Comparison of ENCODE assay signal across 12 mouse cellular contexts in genomic region chr7:133609585-133609984, GRCm38 (mm10). TPM values are rescaled to one million over a fixed set of nuclear protein-coding genes. Genes with fewer than 3 reads are reported as not detected.
A peak's percentile ranks its signal among the peaks of the same experiment; 100 is the strongest.
DNase-seq lines count a peak whose midpoint lies in the region; ATAC-seq and TF ChIP-seq lines count a peak whose summit lies in the region.
"Had no signal": no experiment of that assay in that cellular context is flagged by ENCODE, and none has a peak within 500 bp of the region (broad histone marks: within the 10 kb centered on the region; RNA-seq: fewer than 3 reads in every experiment).

No protein-coding gene starts in this region.

- H3K27me3 ChIP-seq in liver, adult 2 months (ENCODE audit: control insufficient read depth, insufficient read depth, low read length), result no peaks in the 10 kb centered on the region; the same call in 1 of the 2 replicates
- no peaks in the 10 kb centered on the region for H3K27me3 ChIP-seq in intestine, postnatal 0 days (replicated peaks; ENCODE audit: control insufficient read depth, insufficient read depth, low read length)
- H3K27me3 ChIP-seq: heart, embryonic 12.5 days had no signal

- H3K79me2 ChIP-seq in liver, adult 2 months (ENCODE audit: control insufficient read depth, insufficient read depth, low read length), result no peaks in the 10 kb centered on the region

- no peak for ATAC-seq in intestine, postnatal 0 days

- no peaks in the 10 kb centered on the region for H3K9me3 ChIP-seq in intestine, postnatal 0 days (ENCODE audit: control insufficient read depth)
- H3K9me3 ChIP-seq: heart, embryonic 12.5 days had no signal

- no peak overlapping the region for H3K4me2 ChIP-seq in intestine, postnatal 0 days (replicated peaks; ENCODE audit: low read depth)
- H3K4me2 ChIP-seq: heart, embryonic 12.5 days had no signal

- no peak for TF ChIP-seq POLR2A in liver, adult 2 months (IDR thresholded peaks at IDR 0.05; ENCODE audit: extremely low read depth, insufficient read depth, low read length)

- DNase-seq in liver, adult 2 months (ENCODE audit: extremely low read depth, low read depth, low spot score), result peak; percentile 17
- DNase-seq in liver, result no peak
- DNase-seq in cerebellum, postnatal 10 days, result peak; percentile 89
- DNase-seq in layer of hippocampus, postnatal 36 days, result peak; percentile 36 to 43
- peak; percentile 80 to 83 for DNase-seq in right cerebral cortex, postnatal 10 days (ENCODE audit: low spot score in 2 of 2)
- no peak for DNase-seq in thymus, postnatal 25 days
- DNase-seq: adrenal gland, postnatal 36 days had no signal

- no peaks in the 10 kb centered on the region for H3K36me3 ChIP-seq in liver, adult 2 months (ENCODE audit: control insufficient read depth, insufficient read depth, low read length)
- no peaks in the 10 kb centered on the region for H3K36me3 ChIP-seq in intestine, postnatal 0 days (ENCODE audit: control insufficient read depth, insufficient read depth)
- H3K36me3 ChIP-seq: heart, embryonic 12.5 days had no signal

- no peak for TF ChIP-seq CTCF in liver, adult 2 months (IDR thresholded peaks at IDR 0.05; ENCODE audit: low read depth, low read length)
- TF ChIP-seq CTCF in intestine, postnatal 0 days (IDR thresholded peaks at IDR 0.05; ENCODE audit: low read depth), result no peak

- no peak overlapping the region for H3K4me3 ChIP-seq in liver, adult 2 months (ENCODE audit: insufficient read depth, low read depth, low read length)
- no peak overlapping the region for H3K4me3 ChIP-seq in intestine, postnatal 0 days (ENCODE audit: low read depth, low read length)
- H3K4me3 ChIP-seq: heart, embryonic 12.5 days had no signal

- WGBS in liver, adult 2 months, result 82% methylated on average over 8 of the region's 8 CpGs
- 75% methylated on average over 8 of the region's 8 CpGs for WGBS in intestine, postnatal 0 days

- no peak overlapping the region for H3K27ac ChIP-seq in liver, adult 2 months (replicated peaks; ENCODE audit: insufficient read depth, low read depth, low read length)
- no peak overlapping the region for H3K27ac ChIP-seq in intestine, postnatal 0 days (ENCODE audit: low read depth, low read length)

- no peaks in the 10 kb centered on the region for H3K4me1 ChIP-seq in liver, adult 2 months (ENCODE audit: control insufficient read depth, insufficient read depth, low read length)
- H3K4me1 ChIP-seq in intestine, postnatal 0 days (replicated peaks; ENCODE audit: control insufficient read depth, insufficient read depth, low read length), result no peaks in the 10 kb centered on the region; the same call in 1 of the 2 replicates
- H3K4me1 ChIP-seq: heart, embryonic 12.5 days had no signal

- H3K9ac ChIP-seq in liver, adult 2 months (ENCODE audit: low read depth, low read length), result no peak overlapping the region
- no peak overlapping the region for H3K9ac ChIP-seq in intestine, postnatal 0 days (ENCODE audit: low read depth, low read length)
- H3K9ac ChIP-seq: heart, embryonic 12.5 days had no signal

RNA-seq across cellular contexts. Expression of gene Tex36, which starts 7.6 kb away (rescaled TPM):
- total RNA-seq in liver, adult 2 months (2014; rRNA removed), result not detected in 2 replicates
- polyA plus RNA-seq in liver, adult 2 months (2012; rRNA removed), result not detected in 2 replicates
- not detected for total RNA-seq in layer of hippocampus, postnatal 36 days (2021)
- not detected in 2 replicates for polyA plus RNA-seq in intestine, postnatal 0 days (2015; fragmentation: Nextera tagmentation; extraction: Ambion mirVana)
- total RNA-seq: adrenal gland, postnatal 36 days; megakaryocyte, adult 5-6 weeks; MEL had no signal
- polyA plus RNA-seq: heart, embryonic 12.5 days; large intestine, adult 2 months had no signal

RNA-seq across cellular contexts. Expression of gene Edrf1, which starts 27.8 kb away (rescaled TPM):
- 17.8 and 18.7 TPM in 2 replicates for total RNA-seq in liver, adult 2 months (2014; rRNA removed)
- polyA plus RNA-seq in liver, adult 2 months (2012; rRNA removed), result 6.4 and 8.0 TPM in 2 replicates
- total RNA-seq in layer of hippocampus, postnatal 36 days (2021), result 10 to 100 TPM; 31.4 to 31.6 TPM
- 5.8 and 6.1 TPM in 2 replicates for polyA plus RNA-seq in intestine, postnatal 0 days (2015; fragmentation: Nextera tagmentation; extraction: Ambion mirVana)

Comparison
In these comparisons a context has a peak if more than half of its experiments do, and no peak if none do; other contexts are left out.
1. DNase-seq: peak in liver, adult 2 months (single experiment), cerebellum, postnatal 10 days (2 of 2), layer of hippocampus, postnatal 36 days (2 of 2) and right cerebral cortex, postnatal 10 days (2 of 2); none in liver (single experiment) and thymus, postnatal 25 days (single experiment).